Mouse (Mus musculus) erythroblast, embryonic 14.5 days (primary cell): ENCODE measurements at regions not wholly inside any gene's neighbourhood (a gene's known extent, or its start where the extent isn't known, plus 50 kb on each side); places are given as distances from the start of the nearest gene placed in this dataset.

Source experiments
- H3K27me3 ChIP-seq: 2 replicates; pipeline ENCODE4 v1.6.1; 2012; ENCODE audit warnings: inconsistent platforms; ENCODE audit not compliant: control insufficient read depth
- H3K36me3 ChIP-seq: 2 replicates; pipeline ENCODE4 v1.6.1; 2012; ENCODE audit warnings: mild to moderate bottlenecking, inconsistent platforms; ENCODE audit not compliant: control insufficient read depth
- H3K4me1 ChIP-seq: 2 replicates; pipeline ENCODE4 v1.6.1; 2012; ENCODE audit warnings: inconsistent platforms; ENCODE audit not compliant: control insufficient read depth
- H3K4me3 ChIP-seq: replicated peaks from 2 replicates; pipeline ENCODE3; 2012; ENCODE audit warnings: moderate library complexity, mild to moderate bottlenecking, inconsistent platforms
- H3K9me3 ChIP-seq: 2 replicates; pipeline ENCODE4 v1.6.1; 2012; ENCODE audit warnings: low read length, inconsistent platforms, mixed read lengths; ENCODE audit not compliant: control insufficient read depth
- GATA1 ChIP-seq: IDR thresholded peaks from 2 replicates; pipeline ENCODE4 v1.6.1; 2012; ENCODE audit warnings: low read length, inconsistent platforms, mixed read lengths
- TAL1 ChIP-seq: IDR thresholded peaks from 3 replicates; pipeline ENCODE4 v1.6.1; 2012; ENCODE audit warnings: low read length, inconsistent platforms, mixed read lengths

- H3K9me3 ChIP-seq: peaks cover 13% of the 10 kb centered on the region
- no peaks in the 10 kb centered on the region for H3K36me3 ChIP-seq
- no peaks in the 10 kb centered on the region for H3K27me3 ChIP-seq
- H3K4me1 ChIP-seq: no peaks in the 10 kb centered on the region
- H3K4me3 ChIP-seq: no peak overlapping the region
- TF ChIP-seq TAL1 (no peak), GATA1 (no peak)
These were observed 366.5 kb downstream of the Epm2a start for GRCm38 (mm10) chr10:11709742-11710141.

DNA sequence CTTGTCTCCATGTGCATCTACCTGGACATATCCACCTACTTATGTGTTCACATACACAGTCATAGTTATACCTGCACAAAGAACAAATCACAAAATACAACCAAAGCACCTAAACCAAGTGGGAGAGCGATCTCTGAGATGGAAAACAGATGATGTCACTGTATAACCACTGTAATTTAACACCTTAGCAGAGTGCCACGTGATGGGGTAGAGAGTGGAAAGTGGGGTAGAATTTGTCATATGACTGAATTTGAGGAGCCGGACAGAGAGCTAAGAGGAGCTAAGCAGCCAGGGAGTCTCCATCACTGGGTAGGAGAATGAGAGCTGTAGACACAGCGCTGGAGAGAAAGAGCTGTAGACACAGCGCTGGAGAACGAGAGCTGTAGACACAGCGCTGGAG lies 381.6 kb downstream of the Epm2a start:
- H3K4me3 ChIP-seq: no peak overlapping the region
- H3K27me3 ChIP-seq: no peaks in the 10 kb centered on the region
- TF ChIP-seq TAL1: no peak
- no peak for TF ChIP-seq GATA1
- H3K9me3 ChIP-seq: peaks cover 13% of the 10 kb centered on the region
- no peaks in the 10 kb centered on the region for H3K4me1 ChIP-seq
- no peaks in the 10 kb centered on the region for H3K36me3 ChIP-seq

- Histone ChIP-seq H3K4me3 (no peak overlapping the region), H3K36me3 (no peaks in the 10 kb centered on the region), H3K9me3 (peaks cover 13% of the 10 kb centered on the region), H3K4me1 (no peaks in the 10 kb centered on the region), H3K27me3 (no peaks in the 10 kb centered on the region)
- TF ChIP-seq TAL1: no peak
- TF ChIP-seq GATA1: no peak
These were observed 386.3 kb downstream of the Epm2a start for GRCm38 (mm10) chr10:11729536-11729935.

GRCm38 (mm10) chr10:11739574-11740368 lies 396.6 kb downstream of the Epm2a start:
- no peaks in the 10 kb centered on the region for H3K36me3 ChIP-seq
- H3K4me1 ChIP-seq: no peaks in the 10 kb centered on the region
- no peaks in the 10 kb centered on the region for H3K27me3 ChIP-seq
- TF ChIP-seq TAL1: no peak
- no peak for TF ChIP-seq GATA1
- no peak overlapping the region for H3K4me3 ChIP-seq
- H3K9me3 ChIP-seq: peaks cover 7% of the 10 kb centered on the region; the same call in 1 of the 2 replicates

GRCm38 (mm10) chr10:11745587-11745986 lies 402.4 kb downstream of the Epm2a start:
- TF ChIP-seq TAL1: no peak
- TF ChIP-seq GATA1: no peak
- Histone ChIP-seq H3K9me3 (no peaks in the 10 kb centered on the region; the same call in 1 of the 2 replicates), H3K4me3 (no peak overlapping the region), H3K4me1 (no peaks in the 10 kb centered on the region), H3K27me3 (no peaks in the 10 kb centered on the region), H3K36me3 (no peaks in the 10 kb centered on the region)

GRCm38 (mm10) chr10:11746959-11747358 lies 403.8 kb downstream of the Epm2a start:
- H3K36me3 ChIP-seq: no peaks in the 10 kb centered on the region
- H3K4me3 ChIP-seq: no peak overlapping the region
- TF ChIP-seq TAL1: no peak
- no peak for TF ChIP-seq GATA1
- H3K4me1 ChIP-seq: no peaks in the 10 kb centered on the region
- no peaks in the 10 kb centered on the region for H3K27me3 ChIP-seq
- H3K9me3 ChIP-seq: no peaks in the 10 kb centered on the region

GRCm38 (mm10) chr10:11755105-11755730 lies 412.0 kb downstream of the Epm2a start:
- no peak overlapping the region for H3K4me3 ChIP-seq
- no peaks in the 10 kb centered on the region for H3K27me3 ChIP-seq
- no peaks in the 10 kb centered on the region for H3K36me3 ChIP-seq
- no peaks in the 10 kb centered on the region for H3K4me1 ChIP-seq
- peaks cover 4% of the 10 kb centered on the region for H3K9me3 ChIP-seq
- TF ChIP-seq GATA1: no peak
- TF ChIP-seq TAL1: no peak

DNA sequence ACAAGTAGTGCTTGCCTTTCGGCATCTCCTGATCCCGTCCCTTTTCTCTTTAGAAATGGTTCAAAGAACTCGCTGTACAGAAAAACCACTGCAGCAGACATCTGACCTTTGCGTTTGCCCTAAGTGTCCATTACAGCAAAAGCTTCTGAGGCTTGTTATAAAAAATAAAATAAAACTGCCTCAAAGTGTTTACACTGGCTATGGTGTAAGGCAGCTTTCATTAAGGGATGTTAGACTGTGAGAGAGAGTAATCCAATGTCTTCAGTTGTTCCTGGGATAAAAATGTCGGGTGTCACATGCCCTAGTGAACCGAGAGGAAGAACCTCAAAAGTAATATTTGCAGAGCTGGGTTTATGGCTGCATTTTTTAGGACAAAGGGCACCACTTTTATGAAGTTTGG lies 434.7 kb downstream of the Epm2a start:
- H3K36me3 ChIP-seq: no peaks in the 10 kb centered on the region
- H3K9me3 ChIP-seq: peaks cover 10% of the 10 kb centered on the region
- no peaks in the 10 kb centered on the region for H3K4me1 ChIP-seq
- no peaks in the 10 kb centered on the region for H3K27me3 ChIP-seq
- TF ChIP-seq GATA1 (no peak), TAL1 (no peak)
- H3K4me3 ChIP-seq: no peak overlapping the region

DNA sequence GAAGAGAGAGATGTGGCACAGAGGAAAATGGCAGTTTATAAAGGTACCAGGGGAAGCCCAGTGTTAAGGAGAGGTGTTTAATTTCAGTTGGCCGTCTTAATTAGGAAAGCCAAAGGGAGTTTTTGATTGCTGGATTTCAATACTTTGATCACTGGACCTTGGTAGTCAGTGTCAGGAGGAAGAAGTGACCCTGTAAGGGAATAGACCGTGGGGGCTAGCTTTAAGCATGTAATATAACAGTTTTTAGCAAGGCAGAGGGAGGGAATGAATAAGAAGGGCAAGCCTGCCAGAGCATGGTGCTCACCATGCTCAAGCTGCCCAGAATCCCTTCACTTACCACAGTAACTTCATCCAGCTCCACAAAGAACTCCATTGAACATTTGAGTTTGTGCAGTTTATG lies 437.1 kb downstream of the Epm2a start:
- Histone ChIP-seq H3K36me3 (no peaks in the 10 kb centered on the region), H3K9me3 (peaks cover 10% of the 10 kb centered on the region), H3K4me1 (no peaks in the 10 kb centered on the region), H3K4me3 (no peak overlapping the region), H3K27me3 (no peaks in the 10 kb centered on the region)
- no peak for TF ChIP-seq GATA1
- no peak for TF ChIP-seq TAL1

DNA sequence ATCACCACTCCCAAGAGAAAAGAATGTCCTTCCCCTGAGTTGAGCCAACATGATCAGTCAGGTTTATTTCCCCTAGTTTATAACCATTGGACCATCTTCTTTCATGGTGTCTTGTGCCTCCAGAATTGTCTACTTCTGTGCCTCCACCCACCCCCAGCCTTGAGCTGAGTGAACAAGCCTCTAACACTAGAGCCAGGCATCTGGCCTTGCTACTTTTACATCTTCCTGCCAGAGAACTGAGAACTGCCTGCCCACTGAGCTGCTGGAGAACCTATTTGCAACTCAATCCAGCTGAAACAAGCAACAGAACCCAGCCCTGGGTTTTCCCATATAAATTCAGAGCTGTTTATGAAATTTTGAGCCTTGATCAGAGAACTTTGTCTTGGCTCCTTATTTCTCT lies 444.0 kb downstream of the Epm2a start:
- no peak for TF ChIP-seq GATA1
- TF ChIP-seq TAL1: no peak
- Histone ChIP-seq H3K36me3 (no peaks in the 10 kb centered on the region), H3K9me3 (peaks cover 2% of the 10 kb centered on the region; the same call in 1 of the 2 replicates)

More for the DNA sequence above, 444.0 kb downstream of the Epm2a start:
- Histone ChIP-seq H3K4me1 (no peaks in the 10 kb centered on the region), H3K4me3 (no peak overlapping the region), H3K27me3 (no peaks in the 10 kb centered on the region)
